Mouse (Mus musculus): ENCODE data around the gene Tmem184a.

The Tmem184a gene

GRCm38 (mm10) chr5:139813126-139813490 lies 6.6 kb downstream of the Tmem184a start:
- DNase-seq (ENCODE audit: low spot score in 2 of 2): no peak

DNA sequence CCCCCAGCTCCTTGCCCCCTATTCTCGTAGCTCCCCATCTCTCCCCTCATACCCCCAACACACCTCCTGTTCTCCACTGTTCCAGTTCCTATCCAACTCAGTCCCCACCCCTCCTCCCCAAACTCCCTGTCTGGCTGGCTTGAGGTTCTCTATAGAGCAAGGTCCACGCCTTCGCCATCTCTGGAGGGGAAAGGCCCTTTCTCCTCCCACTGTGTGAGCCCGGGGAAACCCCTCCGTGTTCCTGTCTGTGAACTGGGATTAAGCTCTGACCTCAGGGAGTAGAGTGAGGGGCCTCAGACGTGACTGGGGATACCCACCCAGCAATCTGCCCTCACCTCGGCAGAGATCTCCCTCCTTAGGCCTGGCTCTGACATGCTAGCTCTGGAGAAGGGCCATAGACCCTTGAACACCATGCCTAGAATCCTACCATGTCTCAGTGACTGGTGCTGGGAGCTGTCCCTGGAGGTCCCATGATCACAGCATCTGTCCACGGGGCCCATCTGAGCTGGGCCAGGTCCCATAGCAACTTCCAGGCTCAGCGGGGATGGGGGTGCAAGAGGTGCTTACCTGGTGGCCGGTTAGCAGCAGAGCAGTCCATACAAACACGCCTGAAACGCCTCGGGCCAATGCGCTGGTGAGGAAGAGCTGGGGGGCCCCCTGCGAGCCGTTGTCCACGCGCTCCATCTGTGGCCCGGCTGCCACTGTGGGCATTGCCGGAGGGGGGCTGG lies 7.2 kb downstream of the Tmem184a start:
- DNase-seq (ENCODE audit: low spot score in 2 of 2): no peak

DNA sequence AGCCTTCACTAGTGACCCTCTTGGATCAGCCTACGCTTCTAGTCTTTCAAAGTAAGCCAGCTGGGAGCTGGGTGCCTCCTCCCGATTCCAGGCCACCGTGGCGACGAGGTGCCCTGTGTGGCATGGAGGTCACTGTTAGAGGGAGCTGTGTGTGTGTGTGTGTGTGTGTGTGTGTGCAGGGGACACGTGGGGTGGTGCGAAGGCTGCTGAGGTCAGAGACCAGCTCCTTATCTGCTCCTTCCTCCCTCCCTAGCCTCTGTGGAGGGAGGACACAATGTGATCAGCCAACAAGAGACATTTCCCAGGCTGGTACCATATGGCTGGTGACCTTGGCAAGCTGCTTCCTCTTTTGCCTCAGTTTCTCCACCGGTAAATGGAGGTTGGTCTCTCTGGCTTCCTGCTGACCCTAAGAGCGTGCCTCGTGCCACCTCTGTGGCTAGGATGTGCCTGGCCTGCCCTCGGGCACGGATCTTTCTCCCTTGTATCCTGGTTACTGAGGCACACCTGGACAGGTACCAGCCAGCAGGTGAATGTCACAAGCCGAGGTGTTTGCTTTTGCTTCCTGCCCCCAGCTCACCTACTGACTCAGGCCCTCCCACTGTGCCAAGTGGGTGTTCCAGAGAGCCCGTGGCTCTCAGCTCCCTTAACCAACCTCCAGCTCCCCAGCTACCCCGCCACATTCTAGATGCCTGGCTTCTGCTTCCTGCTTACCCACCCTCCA lies 7.9 kb downstream of the Tmem184a start:
- no peak for DNase-seq (ENCODE audit: low spot score in 2 of 2)

GRCm38 (mm10) chr5:139809397-139809796 lies 10.3 kb downstream of the Tmem184a start:
- no peak for DNase-seq (ENCODE audit: low spot score in 2 of 2)

- no peak for DNase-seq (ENCODE audit: low spot score in 2 of 2)
Measured at GRCm38 (mm10) chr5:139805924-139806323, 13.8 kb downstream of the Tmem184a start.

DNA sequence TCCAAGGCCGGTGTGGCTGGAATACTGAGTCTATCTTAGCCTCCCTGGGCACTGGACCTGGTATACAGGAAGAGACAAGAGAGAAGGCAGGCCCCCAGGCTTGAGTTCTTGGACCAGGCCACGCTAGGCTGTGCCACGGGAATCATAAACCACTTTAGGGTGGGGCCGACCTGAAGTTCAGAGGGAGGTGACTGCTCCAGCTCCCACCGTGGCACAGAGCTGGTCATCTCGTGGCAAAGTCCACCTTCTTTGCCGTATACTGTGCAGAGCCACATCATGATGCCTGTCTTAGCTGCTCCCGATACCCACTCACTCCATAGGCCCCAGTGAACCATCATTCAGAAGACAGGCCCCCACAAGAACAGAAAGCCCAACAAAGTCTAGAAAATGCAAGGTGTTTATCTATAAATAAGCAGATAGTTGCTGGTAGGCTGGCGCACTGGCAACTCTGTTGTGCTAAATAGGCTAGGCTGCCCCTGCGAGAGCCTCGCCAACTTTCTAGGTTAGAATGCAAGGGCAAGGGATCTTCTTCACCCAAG lies 15.1 kb downstream of the Tmem184a start:
- no peak for DNase-seq (ENCODE audit: low spot score in 2 of 2)

DNA sequence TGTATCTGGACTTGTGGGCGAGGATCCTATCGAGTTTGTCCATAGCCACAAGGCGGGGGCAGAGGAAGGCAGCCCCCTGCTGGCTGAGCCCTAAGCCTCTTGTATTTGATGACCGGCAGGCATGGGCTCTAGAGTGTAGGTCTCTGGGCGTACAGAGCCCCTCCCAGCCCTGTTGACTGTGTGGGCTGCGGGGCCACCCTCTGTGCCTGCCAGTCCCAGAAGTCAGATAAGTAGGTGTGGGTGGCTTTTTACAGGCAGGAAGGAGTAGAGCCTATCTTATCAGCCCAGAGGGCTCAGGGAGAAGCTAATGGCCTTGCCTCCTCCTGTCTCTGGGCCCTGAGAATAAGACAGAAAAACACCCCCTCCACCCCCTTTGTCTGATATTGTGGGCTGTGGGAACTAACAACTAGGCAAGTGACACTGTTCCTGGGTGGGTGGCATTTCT lies 15.6 kb downstream of the Tmem184a start:
- DNase-seq (ENCODE audit: low spot score in 2 of 2): no peak

- DNase-seq (ENCODE audit: low spot score in 2 of 2): no peak
Measured at GRCm38 (mm10) chr5:139803601-139804102, 16.1 kb downstream of the Tmem184a start.

DNA sequence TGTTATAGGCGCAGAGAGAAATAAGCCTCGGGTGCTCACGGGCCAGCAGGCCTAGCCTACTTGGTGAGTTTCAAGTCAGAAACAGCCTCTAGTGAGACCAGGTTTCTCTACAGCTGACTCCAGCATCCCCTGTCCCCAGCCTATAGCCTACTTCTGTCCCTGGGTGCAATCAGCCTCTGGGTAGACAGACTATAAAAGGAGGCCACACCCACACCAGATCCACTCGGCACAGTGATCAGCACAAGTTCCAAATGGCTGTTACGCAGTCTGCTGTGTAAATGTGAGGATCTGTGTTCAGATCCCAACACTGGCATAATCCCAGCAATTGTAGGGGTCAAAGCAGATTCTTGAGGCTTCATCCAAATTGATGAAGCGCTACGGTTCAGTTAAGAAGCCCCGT lies 16.6 kb downstream of the Tmem184a start:
- no peak for DNase-seq (ENCODE audit: low spot score in 2 of 2)

DNA sequence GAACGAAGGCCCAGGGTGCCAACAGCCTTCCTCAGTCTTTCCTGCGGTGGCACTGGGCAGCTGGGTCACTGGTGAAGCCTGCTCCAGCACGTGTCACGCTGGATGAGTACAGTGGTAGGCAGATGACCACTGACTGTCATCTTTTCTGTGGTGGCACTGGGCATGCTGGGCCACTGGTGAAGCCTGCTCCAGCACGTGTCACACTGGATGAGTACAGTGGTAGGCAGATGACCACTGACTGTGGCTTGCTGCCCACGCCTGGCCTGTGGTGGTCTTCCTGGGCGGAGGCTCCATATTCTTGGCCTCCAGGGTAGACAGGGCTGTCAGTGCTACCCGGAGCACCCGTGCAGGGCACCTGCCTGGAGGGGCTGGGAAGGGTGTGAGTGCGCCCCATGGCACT lies 17.8 kb downstream of the Tmem184a start:
- no peak for DNase-seq (ENCODE audit: low spot score in 2 of 2)

- DNase-seq (ENCODE audit: low spot score in 2 of 2): no peak
Measured at GRCm38 (mm10) chr5:139801231-139801630, 18.5 kb downstream of the Tmem184a start.

DNA sequence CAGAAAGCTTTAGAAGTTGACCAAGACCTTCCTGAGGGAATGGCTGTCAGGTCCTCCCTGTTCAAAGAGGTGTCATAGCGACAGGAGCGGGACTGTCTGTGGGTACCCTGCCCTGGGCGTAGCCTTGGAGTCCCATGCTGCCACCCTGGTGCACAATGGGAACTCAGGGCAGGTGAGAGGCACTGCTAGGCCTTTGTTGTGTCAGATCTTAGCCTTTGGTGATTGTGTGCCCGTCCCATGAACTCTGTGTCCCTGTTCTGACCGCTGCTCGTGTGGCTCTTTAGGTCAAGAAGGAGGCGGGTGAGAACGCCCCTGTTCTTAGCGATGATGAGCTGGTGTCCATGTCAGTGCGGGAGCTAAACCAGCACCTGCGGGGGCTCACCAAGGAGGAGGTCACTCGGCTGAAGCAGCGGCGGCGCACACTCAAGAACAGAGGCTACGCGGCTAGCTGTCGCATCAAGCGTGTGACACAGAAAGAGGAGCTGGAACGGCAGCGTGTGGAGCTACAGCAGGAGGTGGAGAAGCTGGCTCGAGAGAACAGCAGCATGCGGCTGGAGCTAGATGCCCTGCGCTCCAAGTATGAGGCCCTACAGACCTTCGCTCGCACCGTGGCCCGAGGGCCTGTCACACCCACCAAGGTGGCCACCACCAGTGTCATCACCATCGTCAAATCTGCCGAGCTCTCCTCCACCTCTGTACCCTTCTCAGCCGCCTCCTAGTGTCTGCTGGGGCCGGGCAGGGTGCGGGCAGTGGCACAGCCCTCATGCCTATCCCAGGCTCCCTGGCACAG lies 19.7 kb downstream of the Tmem184a start:
- no peak for DNase-seq (ENCODE audit: low spot score in 2 of 2)

DNA sequence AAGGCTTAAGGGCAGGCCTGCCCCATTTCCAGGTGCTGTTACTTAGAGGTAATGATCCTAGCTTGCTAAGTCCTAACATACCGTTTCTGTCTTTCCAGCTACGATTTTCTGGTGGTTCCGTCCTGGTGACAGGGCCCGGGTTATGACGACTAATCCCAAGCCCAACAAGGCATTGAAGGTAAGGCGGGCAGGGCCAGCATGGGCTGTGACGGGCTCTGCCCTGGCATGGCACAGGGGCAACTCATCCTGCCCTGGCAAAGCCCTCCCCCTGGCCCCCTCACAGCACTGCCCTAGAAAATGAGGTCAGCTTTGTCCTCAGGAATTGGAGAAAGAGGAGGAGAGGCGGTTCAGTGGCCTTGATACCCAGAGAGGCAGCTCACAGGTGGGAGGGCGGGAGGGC lies 20.7 kb downstream of the Tmem184a start:
- DNase-seq (ENCODE audit: low spot score in 2 of 2): no peak

GRCm38 (mm10) chr5:139798168-139798900 lies 21.4 kb downstream of the Tmem184a start:
- no peak for DNase-seq (ENCODE audit: low spot score in 2 of 2)

GRCm38 (mm10) chr5:139797473-139798167 lies 22.1 kb downstream of the Tmem184a start:
- peak; percentile 74 to 81 for DNase-seq (ENCODE audit: low spot score in 2 of 2)

- peak in 1 of 2 experiments; percentile 44 for DNase-seq (ENCODE audit: low spot score in 2 of 2)
Measured at GRCm38 (mm10) chr5:139796900-139797299, 22.8 kb downstream of the Tmem184a start.

GRCm38 (mm10) chr5:139796001-139796620 lies 23.6 kb downstream of the Tmem184a start:
- DNase-seq (ENCODE audit: low spot score in 2 of 2): no peak

GRCm38 (mm10) chr5:139794938-139795337 lies 24.8 kb downstream of the Tmem184a start:
- no peak for DNase-seq (ENCODE audit: low spot score in 2 of 2)

- DNase-seq (ENCODE audit: low spot score in 2 of 2): no peak
Measured at GRCm38 (mm10) chr5:139794137-139794536, 25.6 kb downstream of the Tmem184a start.
